Mouse (Mus musculus) liver, embryonic 11.5 days (tissue): ENCODE data around the gene Cd5. TPM values are rescaled to one million over a fixed set of nuclear protein-coding genes. Genes with fewer than 3 reads are reported as not detected.

Source experiments
- ATAC-seq: fragments of 200-750 bp; cut with Nextera tagmentation; replicated peaks from 2 replicates; pipeline ENCODE4 v1.8.0; 2017; ENCODE audit warnings: moderate number of reproducible peaks, mild to moderate bottlenecking, moderate TSS enrichment, moderate library complexity; ENCODE audit not compliant: low FRiP score
- DNase-seq: peaks from one replicate; pipeline ENCODE4 v3.0.0-alpha.2; 2017; ENCODE audit warnings: low spot score
- H3K27ac ChIP-seq: fragments of 300-500 bp; sonication (generic); 2 replicates; pipeline ENCODE4 v1.5.1; 2014; ENCODE audit warnings: mild to moderate bottlenecking, low read depth, low read length, control low read depth
- H3K27me3 ChIP-seq: fragments of 300-500 bp; sonication (generic); replicated peaks from 2 replicates; pipeline ENCODE4 v1.6.1; 2014; ENCODE audit warnings: low read length, mixed read lengths; ENCODE audit not compliant: control insufficient read depth, insufficient read depth
- H3K36me3 ChIP-seq: fragments of 300-500 bp; sonication (generic); 2 replicates; pipeline ENCODE4 v1.6.1; 2014; ENCODE audit warnings: mild to moderate bottlenecking, low read length, moderate library complexity, mixed read lengths; ENCODE audit not compliant: control insufficient read depth, insufficient read depth
- H3K4me1 ChIP-seq: fragments of 300-500 bp; sonication (generic); replicated peaks from 2 replicates; pipeline ENCODE4 v1.6.1; 2014; ENCODE audit warnings: low read length, mixed read lengths; ENCODE audit not compliant: control insufficient read depth, insufficient read depth
- H3K4me2 ChIP-seq: fragments of 300-500 bp; sonication (generic); 2 replicates; pipeline ENCODE4 v1.6.1; 2014; ENCODE audit warnings: mild to moderate bottlenecking, control low read depth, moderate library complexity
- H3K4me3 ChIP-seq: fragments of 300-500 bp; sonication (generic); 2 replicates; pipeline ENCODE4 v1.5.1; 2014; ENCODE audit warnings: low read depth, low read length, control low read depth
- H3K9ac ChIP-seq: fragments of 300-500 bp; sonication (generic); 2 replicates; pipeline ENCODE4 v1.6.1; 2014; ENCODE audit warnings: low read depth, low read length, control low read depth
- H3K9me3 ChIP-seq: fragments of 300-500 bp; sonication (generic); 2 replicates; pipeline ENCODE4 v1.6.1; 2016; ENCODE audit warnings: low read length, inconsistent platforms, mixed read lengths; ENCODE audit not compliant: control insufficient read depth
- WGBS: fragments of 180-500 bp; shearing (Covaris S2); extraction: QIAGEN DNeasy Blood & Tissue Kit; methylation state at CpG from one replicate; pipeline ENCODE4 v1.1.7; 2014; 5-methylcytosine and 5-hydroxymethylcytosine counted together
- polyA plus RNA-seq: library from polyadenylated mRNA; unstranded; fragments of >200 nt; fragmentation: Nextera tagmentation; extraction: Ambion mirVana; gene quantifications from 2 replicates; pipeline ENCODE4 v1.2.1, GENCODE M21; 2014

The Cd5 gene
- polyA plus RNA-seq, 1 experiment from 2014 or later = not detected

DNA sequence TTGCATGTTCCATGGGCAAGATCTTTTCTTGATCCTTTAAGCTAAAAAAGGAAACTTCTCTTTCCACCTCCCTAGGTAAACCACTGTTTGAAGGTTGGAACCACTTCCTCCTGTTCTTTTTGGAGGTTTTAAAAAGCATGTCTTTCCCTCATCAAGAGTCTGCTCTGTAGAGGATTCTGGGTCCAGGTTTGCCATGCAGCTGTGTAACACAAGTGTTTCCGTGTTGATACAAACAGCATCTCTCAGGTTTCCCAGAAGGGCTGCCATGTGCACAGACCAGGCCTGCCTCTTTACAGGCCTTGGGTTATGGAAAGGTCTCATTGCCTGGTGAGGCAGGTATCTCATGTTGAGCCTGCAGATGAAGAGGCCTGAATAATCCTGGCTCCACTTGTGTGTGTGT is 12.8 kb upstream of the Cd5 start:
- H3K9ac ChIP-seq = no peak overlapping the region
- H3K27ac ChIP-seq = no peak overlapping the region
- no peak overlapping the region for H3K4me3 ChIP-seq
- no peaks in the 10 kb centered on the region for H3K36me3 ChIP-seq
- no peak for DNase-seq
- H3K4me1 ChIP-seq = no peaks in the 10 kb centered on the region
- no peaks in the 10 kb centered on the region for H3K27me3 ChIP-seq
- no peaks in the 10 kb centered on the region for H3K9me3 ChIP-seq
- WGBS = 65% methylated on average over 1 of the region's 1 CpGs
- no peak overlapping the region for H3K4me2 ChIP-seq
- no peak for ATAC-seq

DNA sequence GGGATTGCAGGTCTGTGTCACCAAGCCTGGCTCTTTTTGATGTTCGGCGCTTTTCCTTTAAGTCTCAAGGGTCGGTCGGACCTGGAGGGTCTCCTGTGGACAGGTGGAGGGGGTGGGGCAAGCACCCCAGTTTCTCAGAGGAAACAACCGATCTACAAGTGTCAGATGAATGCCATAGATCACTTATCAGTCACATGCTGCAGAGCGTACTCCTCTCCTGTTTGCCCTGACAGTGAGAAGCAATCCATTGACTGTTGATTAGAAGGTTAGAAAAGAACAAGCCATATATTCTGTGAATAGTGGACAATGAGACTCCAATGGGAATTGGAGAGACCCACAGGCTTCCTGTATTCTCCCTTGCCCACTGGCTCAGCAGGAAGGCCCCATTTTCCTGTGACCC is 11.4 kb upstream of the Cd5 start:
- 73% methylated on average over 6 of the region's 6 CpGs for WGBS
- ATAC-seq = no peak
- no peaks in the 10 kb centered on the region for H3K27me3 ChIP-seq

DNA sequence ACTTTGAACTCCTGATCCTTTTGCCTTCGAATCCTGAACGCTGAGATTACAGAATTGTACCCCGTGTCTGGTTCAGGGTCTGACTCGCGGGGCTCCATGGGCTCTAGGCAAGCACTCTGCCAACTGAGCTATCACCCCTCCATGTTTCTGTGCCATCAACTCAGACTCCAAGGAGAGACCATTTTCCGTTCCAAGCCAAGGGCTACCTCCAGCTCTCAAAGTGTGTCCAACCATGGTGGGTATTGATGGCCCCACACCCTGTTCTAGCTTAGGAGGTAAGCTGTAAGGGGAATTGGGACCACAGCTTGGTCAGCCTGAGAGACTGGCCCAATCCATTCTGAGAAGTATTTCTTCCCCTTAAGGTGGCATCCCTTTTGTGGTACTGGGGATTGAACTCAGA is 10.5 kb upstream of the Cd5 start:
- Histone ChIP-seq H3K27ac (no peak overlapping the region), H3K36me3 (no peaks in the 10 kb centered on the region), H3K9me3 (no peaks in the 10 kb centered on the region), H3K27me3 (no peaks in the 10 kb centered on the region), H3K9ac (no peak overlapping the region), H3K4me1 (no peaks in the 10 kb centered on the region), H3K4me3 (no peak overlapping the region), H3K4me2 (no peak overlapping the region)
- DNase-seq (no peak), ATAC-seq (no peak)
- 89% methylated on average over 6 of the region's 6 CpGs for WGBS

More for the DNA sequence above, 11.4 kb upstream of the Cd5 start:
- Histone ChIP-seq H3K9ac (no peak overlapping the region), H3K9me3 (no peaks in the 10 kb centered on the region), H3K36me3 (no peaks in the 10 kb centered on the region), H3K4me2 (no peak overlapping the region), H3K4me1 (no peaks in the 10 kb centered on the region), H3K4me3 (no peak overlapping the region), H3K27ac (no peak overlapping the region)
- DNase-seq = no peak

DNA sequence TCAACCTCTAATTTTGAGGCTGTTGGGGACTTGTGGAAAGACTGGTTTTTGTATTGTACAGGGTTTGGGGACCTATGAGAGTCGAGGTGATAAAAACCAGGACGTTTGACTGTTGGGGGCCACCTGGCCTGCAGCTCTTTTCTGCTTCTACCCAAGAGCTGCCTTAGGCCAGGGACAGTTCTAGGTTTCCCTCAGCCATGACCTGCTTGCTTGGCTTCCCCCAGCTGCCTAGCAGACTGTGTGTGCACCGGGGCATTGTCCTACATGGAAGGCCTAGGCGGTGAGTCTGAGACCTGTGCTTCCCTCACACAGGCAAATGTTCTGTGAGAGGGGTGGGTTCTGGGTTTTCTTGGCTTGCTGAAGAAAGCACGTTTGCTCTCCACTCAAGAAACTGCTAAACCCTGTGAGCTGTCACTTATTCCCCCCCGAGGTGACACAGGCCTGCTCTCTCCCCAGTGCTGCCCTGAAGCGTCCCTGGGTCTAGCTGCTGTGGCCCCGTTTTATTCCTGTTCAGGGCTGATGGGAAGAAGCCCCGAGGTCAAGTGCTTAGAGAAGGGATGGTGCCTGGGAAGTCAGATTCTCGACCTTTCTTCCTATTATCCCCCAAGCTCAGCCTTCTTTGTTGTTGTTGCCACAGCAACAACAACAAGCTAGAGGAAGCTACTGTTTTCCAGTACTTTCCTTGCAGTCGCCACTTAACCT is 9.8 kb upstream of the Cd5 start:
- WGBS = 73% methylated on average over 11 of the region's 11 CpGs
- Histone ChIP-seq H3K36me3 (no peaks in the 10 kb centered on the region), H3K4me3 (no peak overlapping the region), H3K4me1 (no peaks in the 10 kb centered on the region), H3K27me3 (no peaks in the 10 kb centered on the region), H3K9ac (no peak overlapping the region), H3K4me2 (no peak overlapping the region), H3K9me3 (no peaks in the 10 kb centered on the region), H3K27ac (no peak overlapping the region)
- DNase-seq = no peak
- ATAC-seq = no peak

DNA sequence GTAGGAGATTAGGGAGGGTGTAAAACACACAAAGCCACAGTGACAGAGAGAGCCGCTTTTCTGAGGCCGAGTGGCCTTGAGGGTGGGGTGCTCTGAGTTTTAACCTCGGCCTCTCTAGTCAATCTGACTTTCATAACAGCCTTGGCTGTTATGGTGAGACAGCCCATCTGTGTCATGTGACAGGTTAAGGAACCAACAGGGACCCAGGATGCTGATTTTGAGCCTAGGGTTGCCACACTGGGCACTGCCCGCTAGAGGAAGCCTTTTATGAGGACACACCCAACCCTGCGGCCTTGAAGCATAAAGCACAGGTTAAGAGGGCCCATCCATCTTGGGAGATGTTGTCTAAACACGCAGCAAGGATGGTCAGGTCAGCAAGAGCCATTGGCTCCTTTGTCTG is 8.9 kb upstream of the Cd5 start:
- H3K27me3 ChIP-seq = no peaks in the 10 kb centered on the region
- no peak overlapping the region for H3K9ac ChIP-seq
- H3K9me3 ChIP-seq = no peaks in the 10 kb centered on the region
- H3K4me2 ChIP-seq = no peak overlapping the region
- no peak overlapping the region for H3K4me3 ChIP-seq
- H3K36me3 ChIP-seq = no peaks in the 10 kb centered on the region
- ATAC-seq (no peak), DNase-seq (no peak)
- no peaks in the 10 kb centered on the region for H3K4me1 ChIP-seq
- no peak overlapping the region for H3K27ac ChIP-seq
- 73% methylated on average over 6 of the region's 6 CpGs for WGBS

DNA sequence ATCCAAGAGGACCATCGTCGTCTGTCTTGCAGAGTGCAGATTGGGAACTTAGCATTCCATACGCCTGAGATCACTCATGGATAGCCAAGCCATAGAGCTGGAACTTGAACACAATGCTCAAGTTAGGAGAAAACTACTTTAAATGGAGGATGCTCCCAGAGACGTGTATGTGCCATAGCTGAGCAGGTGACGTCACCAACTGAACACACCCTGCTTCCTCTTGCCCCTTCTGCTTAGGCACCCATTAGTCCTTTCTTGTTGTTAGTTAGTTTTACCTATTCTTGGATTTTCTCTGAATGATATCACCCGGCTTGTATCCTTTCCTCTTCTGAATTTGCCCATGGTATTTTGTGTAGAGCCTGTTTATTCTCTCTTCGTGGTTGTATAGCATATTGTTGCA is 8.4 kb upstream of the Cd5 start:
- Histone ChIP-seq H3K27me3 (no peaks in the 10 kb centered on the region), H3K4me1 (no peaks in the 10 kb centered on the region), H3K27ac (no peak overlapping the region), H3K9ac (no peak overlapping the region), H3K9me3 (no peaks in the 10 kb centered on the region), H3K36me3 (no peaks in the 10 kb centered on the region), H3K4me3 (no peak overlapping the region), H3K4me2 (no peak overlapping the region)
- ATAC-seq = no peak
- 75% methylated on average over 7 of the region's 7 CpGs for WGBS
- no peak for DNase-seq

DNA sequence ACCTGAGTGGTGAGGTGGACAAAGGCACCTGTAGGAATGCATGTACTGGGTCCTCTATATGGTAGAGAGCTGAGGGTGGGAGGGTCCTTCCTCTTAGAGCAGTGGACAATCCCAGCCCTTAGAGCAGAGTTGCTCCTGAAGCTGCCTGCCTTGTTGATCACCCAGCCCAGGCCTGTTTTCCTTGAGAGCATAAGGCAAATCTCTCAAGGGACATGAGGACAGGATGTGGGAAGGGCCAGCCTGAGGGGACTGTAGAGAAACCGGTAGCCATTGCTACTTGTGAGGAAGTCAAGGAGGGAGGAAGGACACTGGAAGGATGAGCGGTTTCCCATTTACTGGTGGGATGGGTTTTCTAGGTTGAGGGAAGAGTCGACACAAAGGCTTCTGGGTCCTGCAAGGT is 3.8 kb upstream of the Cd5 start:
- WGBS = 45% methylated on average over 3 of the region's 3 CpGs

DNA sequence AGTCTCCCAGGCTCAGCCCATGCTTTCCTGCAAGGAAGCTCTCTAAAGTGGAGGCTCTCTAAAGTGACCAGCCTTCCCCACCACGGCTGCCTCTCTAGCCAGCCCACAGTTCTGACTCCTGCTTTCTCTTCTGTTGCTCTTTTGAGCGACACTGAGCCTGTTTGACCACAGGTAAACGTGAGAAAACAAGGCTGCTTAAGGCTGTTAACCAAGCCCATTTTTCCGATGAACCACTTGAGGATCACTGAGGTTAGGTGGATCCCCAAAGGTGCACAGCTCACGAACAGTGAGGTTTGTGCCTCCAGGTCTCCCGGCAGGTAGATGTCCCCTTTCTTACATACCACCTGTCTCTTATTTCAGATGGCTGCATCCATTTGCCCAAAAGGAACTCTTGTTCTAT is 3.3 kb upstream of the Cd5 start:
- no peaks in the 10 kb centered on the region for H3K4me1 ChIP-seq
- H3K4me2 ChIP-seq = no peak overlapping the region
- H3K27me3 ChIP-seq = no peaks in the 10 kb centered on the region
- no peaks in the 10 kb centered on the region for H3K9me3 ChIP-seq
- H3K27ac ChIP-seq = no peak overlapping the region
- no peak for DNase-seq
- no peak overlapping the region for H3K4me3 ChIP-seq
- no peak overlapping the region for H3K9ac ChIP-seq
- WGBS = 71% methylated on average over 6 of the region's 6 CpGs
- H3K36me3 ChIP-seq = no peaks in the 10 kb centered on the region
- ATAC-seq = no peak

More for the DNA sequence above, 3.8 kb upstream of the Cd5 start:
- H3K4me1 ChIP-seq = no peaks in the 10 kb centered on the region
- no peaks in the 10 kb centered on the region for H3K27me3 ChIP-seq
- no peak overlapping the region for H3K9ac ChIP-seq
- H3K4me2 ChIP-seq = no peak overlapping the region
- no peak overlapping the region for H3K27ac ChIP-seq
- no peaks in the 10 kb centered on the region for H3K9me3 ChIP-seq
- DNase-seq (no peak), ATAC-seq (no peak)
- no peak overlapping the region for H3K4me3 ChIP-seq
- no peaks in the 10 kb centered on the region for H3K36me3 ChIP-seq

DNA sequence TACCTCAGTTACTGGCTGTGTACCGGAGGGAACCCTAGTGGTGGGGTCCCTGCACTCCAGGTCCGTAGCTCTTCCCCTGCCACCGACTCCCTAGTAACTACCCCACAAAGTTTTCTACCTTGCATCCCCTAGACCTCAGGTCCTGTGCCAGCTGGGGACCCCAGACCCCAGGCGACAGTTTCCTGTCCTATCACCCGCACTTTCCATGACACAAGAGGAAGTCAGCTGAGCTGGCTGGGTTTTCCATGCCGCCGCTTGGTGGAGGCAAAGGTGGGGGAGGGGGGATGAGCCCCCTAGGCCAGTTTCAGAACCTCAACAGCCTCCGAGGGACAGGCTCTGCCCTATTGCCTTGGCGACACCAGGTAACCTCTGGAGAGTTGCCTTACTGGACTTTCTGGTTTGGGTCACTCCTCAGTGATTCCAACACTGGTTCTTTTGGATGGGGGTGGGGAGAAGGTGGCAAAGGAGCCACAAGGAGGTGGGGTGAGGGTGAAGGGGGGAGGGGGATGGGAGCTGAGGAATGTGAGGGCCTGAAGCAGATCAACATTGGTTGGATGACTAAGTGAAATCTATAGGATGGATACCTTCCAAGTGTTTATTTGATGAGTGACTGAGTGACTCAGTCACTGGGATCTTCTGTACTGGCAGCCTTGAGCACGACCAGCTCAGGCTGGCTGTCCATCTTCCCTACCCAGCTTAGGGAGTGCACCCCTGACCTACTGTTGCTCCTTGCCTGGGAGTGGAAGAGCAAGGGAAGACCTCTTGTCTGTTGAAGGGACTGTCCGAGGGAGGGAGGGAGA is 2.0 kb upstream of the Cd5 start:
- Histone ChIP-seq H3K9me3 (no peaks in the 10 kb centered on the region), H3K4me1 (no peaks in the 10 kb centered on the region), H3K4me3 (no peak overlapping the region), H3K27ac (no peak overlapping the region), H3K9ac (no peak overlapping the region), H3K36me3 (no peaks in the 10 kb centered on the region), H3K4me2 (no peak overlapping the region), H3K27me3 (no peaks in the 10 kb centered on the region)
- no peak; the same call in 1 of the 2 replicates for ATAC-seq
- DNase-seq = no peak
- 26% methylated on average over 11 of the region's 11 CpGs for WGBS
